Mouse (Mus musculus): ENCODE results near the gene Lca5l. TPM values are rescaled to one million over a fixed set of nuclear protein-coding genes. Genes with fewer than 3 reads are reported as not detected.

Gene Lca5l
- polyA plus RNA-seq, 1 experiment from 2014 or later = 1.7 TPM

DNA sequence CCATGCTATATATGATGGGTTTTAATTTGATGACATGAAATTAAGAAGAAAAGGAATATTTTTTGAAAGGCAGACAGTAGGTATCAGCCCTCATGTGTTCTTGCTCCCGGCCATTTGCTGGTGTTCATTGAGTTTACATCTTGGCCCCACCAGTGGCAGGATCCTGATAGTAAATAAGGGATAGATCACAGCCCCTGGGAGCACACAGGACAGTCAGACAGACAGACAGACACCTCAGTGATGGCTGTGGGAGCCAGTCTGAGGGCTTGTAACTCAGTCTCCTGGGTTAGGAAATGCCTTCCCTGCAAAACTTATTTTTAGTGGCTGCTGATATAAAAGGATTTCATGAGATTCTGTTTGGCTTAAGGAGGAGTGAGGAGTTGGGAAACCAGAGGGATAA is 30.4 kb upstream of the Lca5l start:
- no peak for ATAC-seq (ENCODE audit: low FRiP score, low TSS enrichment)
- H3K9ac ChIP-seq (replicated peaks; ENCODE audit: low read length) = no peak overlapping the region
- DNase-seq = no peak
- H3K4me1 ChIP-seq (ENCODE audit: control insufficient read depth, insufficient read depth, low read length) = no peaks in the 10 kb centered on the region
- H3K36me3 ChIP-seq (ENCODE audit: control insufficient read depth, insufficient read depth, low read length) = no peaks in the 10 kb centered on the region
- no peaks in the 10 kb centered on the region for H3K9me3 ChIP-seq (ENCODE audit: control insufficient read depth, low read length)
- WGBS = 91% methylated on average over 1 of the region's 1 CpGs
- no peak overlapping the region for H3K27ac ChIP-seq (replicated peaks; ENCODE audit: low read depth, low read length)
- H3K27me3 ChIP-seq (ENCODE audit: control insufficient read depth, insufficient read depth, low read length) = no peaks in the 10 kb centered on the region
- no peak overlapping the region for H3K4me3 ChIP-seq (replicated peaks; ENCODE audit: low read depth, low read length)
- H3K4me2 ChIP-seq (ENCODE audit: low read length) = no peak overlapping the region

DNA sequence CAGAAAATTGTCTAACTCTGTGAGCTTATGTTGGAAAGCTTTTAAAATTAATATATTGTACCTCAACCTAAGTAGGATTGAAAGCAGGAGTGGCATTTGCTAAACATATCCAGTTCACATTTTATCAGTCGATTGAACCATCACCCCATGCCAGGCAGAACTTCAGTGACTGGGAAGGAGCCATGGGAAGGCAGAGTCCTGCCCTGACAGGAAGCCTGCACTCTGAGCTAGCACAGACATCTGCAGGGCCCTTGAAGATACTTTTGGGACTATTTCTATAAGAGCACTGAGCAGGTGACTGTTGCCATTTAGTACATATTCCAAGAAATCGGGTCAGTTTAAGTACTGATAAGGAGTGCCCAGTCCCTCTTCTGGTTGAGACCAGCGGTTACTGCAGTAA is 29.9 kb upstream of the Lca5l start:
- H3K9me3 ChIP-seq (ENCODE audit: control insufficient read depth, low read length) = no peaks in the 10 kb centered on the region
- no peaks in the 10 kb centered on the region for H3K36me3 ChIP-seq (ENCODE audit: control insufficient read depth, insufficient read depth, low read length)
- no peaks in the 10 kb centered on the region for H3K27me3 ChIP-seq (ENCODE audit: control insufficient read depth, insufficient read depth, low read length)
- DNase-seq (no peak), ATAC-seq (ENCODE audit: low FRiP score, low TSS enrichment) (no peak)
- no peak overlapping the region for H3K4me3 ChIP-seq (replicated peaks; ENCODE audit: low read depth, low read length)
- H3K4me2 ChIP-seq (ENCODE audit: low read length) = no peak overlapping the region
- H3K27ac ChIP-seq (replicated peaks; ENCODE audit: low read depth, low read length) = no peak overlapping the region
- WGBS = 82% methylated on average over 3 of the region's 3 CpGs
- no peaks in the 10 kb centered on the region for H3K4me1 ChIP-seq (ENCODE audit: control insufficient read depth, insufficient read depth, low read length)
- H3K9ac ChIP-seq (replicated peaks; ENCODE audit: low read length) = no peak overlapping the region

DNA sequence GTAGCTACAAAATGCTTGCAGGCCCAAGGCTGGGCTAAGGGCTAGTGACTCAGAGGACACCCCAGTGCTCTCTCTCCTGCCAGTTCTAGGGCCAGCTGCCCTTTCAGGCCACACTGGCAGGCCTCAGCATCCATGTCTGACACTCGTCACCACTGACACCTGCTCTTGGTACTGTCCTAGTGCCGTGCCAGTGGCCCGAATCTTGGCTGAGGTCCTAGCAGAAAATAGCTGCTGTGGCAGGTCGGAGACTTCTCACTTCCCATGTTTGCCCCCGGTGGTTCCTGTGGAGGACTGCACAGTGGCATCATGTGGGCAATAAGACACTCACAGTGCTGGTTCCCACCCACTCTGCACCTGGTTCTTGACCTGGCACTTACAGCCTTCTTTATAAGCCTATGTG is 29.4 kb upstream of the Lca5l start:
- no peaks in the 10 kb centered on the region for H3K27me3 ChIP-seq (ENCODE audit: control insufficient read depth, insufficient read depth, low read length)
- H3K9me3 ChIP-seq (ENCODE audit: control insufficient read depth, low read length) = no peaks in the 10 kb centered on the region
- no peak overlapping the region for H3K9ac ChIP-seq (replicated peaks; ENCODE audit: low read length)
- no peak overlapping the region for H3K4me3 ChIP-seq (replicated peaks; ENCODE audit: low read depth, low read length)
- no peak overlapping the region for H3K27ac ChIP-seq (replicated peaks; ENCODE audit: low read depth, low read length)
- ATAC-seq (ENCODE audit: low FRiP score, low TSS enrichment) (no peak), DNase-seq (no peak)
- WGBS = 77% methylated on average over 5 of the region's 5 CpGs
- H3K4me2 ChIP-seq (ENCODE audit: low read length) = no peak overlapping the region
- H3K4me1 ChIP-seq (ENCODE audit: control insufficient read depth, insufficient read depth, low read length) = no peaks in the 10 kb centered on the region
- no peaks in the 10 kb centered on the region for H3K36me3 ChIP-seq (ENCODE audit: control insufficient read depth, insufficient read depth, low read length)

DNA sequence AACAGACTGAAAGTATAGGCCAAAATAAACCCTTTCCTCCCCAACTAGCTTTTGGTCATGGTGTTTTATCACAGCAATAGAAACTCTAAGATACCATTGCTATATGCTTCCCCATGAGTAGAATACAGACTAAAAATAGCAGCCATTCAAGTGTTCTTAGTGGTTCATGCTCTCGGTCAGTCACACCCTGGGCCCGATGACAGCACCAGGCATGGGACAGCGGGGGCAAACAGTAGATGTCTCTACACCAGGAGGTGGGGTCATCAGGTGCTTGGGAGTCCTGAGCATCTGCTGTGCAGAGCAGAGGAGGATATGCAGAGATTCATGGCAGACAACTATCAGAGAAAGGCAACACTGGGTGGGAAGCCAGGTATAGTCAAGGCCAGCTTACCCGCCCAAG is 21.0 kb upstream of the Lca5l start:
- H3K27ac ChIP-seq (replicated peaks; ENCODE audit: low read depth, low read length) = no peak overlapping the region
- no peaks in the 10 kb centered on the region for H3K27me3 ChIP-seq (ENCODE audit: control insufficient read depth, insufficient read depth, low read length)
- no peaks in the 10 kb centered on the region for H3K9me3 ChIP-seq (ENCODE audit: control insufficient read depth, low read length)
- H3K4me3 ChIP-seq (replicated peaks; ENCODE audit: low read depth, low read length) = no peak overlapping the region
- ATAC-seq (ENCODE audit: low FRiP score, low TSS enrichment) (no peak), DNase-seq (no peak)
- no peak overlapping the region for H3K4me2 ChIP-seq (ENCODE audit: low read length)
- no peaks in the 10 kb centered on the region for H3K4me1 ChIP-seq (ENCODE audit: control insufficient read depth, insufficient read depth, low read length)
- H3K36me3 ChIP-seq (ENCODE audit: control insufficient read depth, insufficient read depth, low read length) = no peaks in the 10 kb centered on the region
- no peak overlapping the region for H3K9ac ChIP-seq (replicated peaks; ENCODE audit: low read length)
- 97% methylated on average over 4 of the region's 4 CpGs for WGBS

DNA sequence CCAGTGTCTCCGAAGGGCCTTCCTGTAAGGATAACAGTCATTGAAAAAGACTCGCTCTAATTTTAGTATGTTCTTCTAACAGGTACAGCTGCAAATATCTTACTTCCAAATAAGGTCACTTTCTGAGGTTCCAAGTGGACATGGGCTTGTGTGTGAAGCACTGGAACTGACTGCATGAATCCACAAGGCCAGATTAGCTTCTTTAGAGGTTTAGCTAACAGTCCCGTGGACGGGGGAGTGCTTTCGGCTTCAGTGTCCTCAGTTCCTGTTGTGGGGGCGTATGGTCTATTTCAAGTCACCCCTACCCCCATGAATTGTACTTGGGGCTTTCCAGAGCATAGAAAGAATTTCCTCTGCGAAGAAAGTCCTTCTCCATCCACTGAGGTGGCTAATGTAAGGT is 18.8 kb upstream of the Lca5l start:
- H3K27me3 ChIP-seq (ENCODE audit: control insufficient read depth, insufficient read depth, low read length) = no peaks in the 10 kb centered on the region
- no peaks in the 10 kb centered on the region for H3K9me3 ChIP-seq (ENCODE audit: control insufficient read depth, low read length)
- 89% methylated on average over 7 of the region's 7 CpGs for WGBS
- no peak for DNase-seq
- ATAC-seq (ENCODE audit: low FRiP score, low TSS enrichment) = no peak
- H3K27ac ChIP-seq (replicated peaks; ENCODE audit: low read depth, low read length) = no peak overlapping the region
- H3K4me1 ChIP-seq (ENCODE audit: control insufficient read depth, insufficient read depth, low read length) = no peaks in the 10 kb centered on the region
- no peaks in the 10 kb centered on the region for H3K36me3 ChIP-seq (ENCODE audit: control insufficient read depth, insufficient read depth, low read length)
- H3K4me3 ChIP-seq (replicated peaks; ENCODE audit: low read depth, low read length) = no peak overlapping the region
- H3K9ac ChIP-seq (replicated peaks; ENCODE audit: low read length) = no peak overlapping the region
- no peak overlapping the region for H3K4me2 ChIP-seq (ENCODE audit: low read length)

DNA sequence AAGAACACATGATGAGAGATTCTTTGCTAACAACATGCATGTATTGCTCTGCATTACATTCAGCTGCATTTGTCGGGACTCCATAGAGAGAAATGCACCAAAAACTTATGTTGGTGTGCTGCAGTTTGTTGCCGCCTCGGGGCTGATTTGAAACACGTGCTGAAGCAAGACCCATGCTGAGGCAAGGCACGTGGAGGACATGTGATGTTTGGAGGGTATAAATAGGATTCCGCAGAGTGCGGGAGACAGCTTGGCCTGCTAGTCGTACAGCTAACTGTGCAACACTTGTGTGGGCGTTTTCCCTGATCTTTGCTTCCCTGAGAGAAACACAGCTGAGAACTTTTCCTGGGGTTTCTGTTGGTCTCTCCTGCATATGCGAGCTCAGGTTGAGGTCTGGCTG is 17.7 kb upstream of the Lca5l start:
- 86% methylated on average over 10 of the region's 10 CpGs for WGBS
- ATAC-seq (ENCODE audit: low FRiP score, low TSS enrichment) (no peak), DNase-seq (no peak)
- Histone ChIP-seq H3K9me3 (ENCODE audit: control insufficient read depth, low read length) (no peaks in the 10 kb centered on the region), H3K9ac (replicated peaks; ENCODE audit: low read length) (no peak overlapping the region), H3K36me3 (ENCODE audit: control insufficient read depth, insufficient read depth, low read length) (no peaks in the 10 kb centered on the region), H3K4me3 (replicated peaks; ENCODE audit: low read depth, low read length) (no peak overlapping the region), H3K27ac (replicated peaks; ENCODE audit: low read depth, low read length) (no peak overlapping the region), H3K4me2 (ENCODE audit: low read length) (no peak overlapping the region), H3K4me1 (ENCODE audit: control insufficient read depth, insufficient read depth, low read length) (no peaks in the 10 kb centered on the region), H3K27me3 (ENCODE audit: control insufficient read depth, insufficient read depth, low read length) (no peaks in the 10 kb centered on the region)

DNA sequence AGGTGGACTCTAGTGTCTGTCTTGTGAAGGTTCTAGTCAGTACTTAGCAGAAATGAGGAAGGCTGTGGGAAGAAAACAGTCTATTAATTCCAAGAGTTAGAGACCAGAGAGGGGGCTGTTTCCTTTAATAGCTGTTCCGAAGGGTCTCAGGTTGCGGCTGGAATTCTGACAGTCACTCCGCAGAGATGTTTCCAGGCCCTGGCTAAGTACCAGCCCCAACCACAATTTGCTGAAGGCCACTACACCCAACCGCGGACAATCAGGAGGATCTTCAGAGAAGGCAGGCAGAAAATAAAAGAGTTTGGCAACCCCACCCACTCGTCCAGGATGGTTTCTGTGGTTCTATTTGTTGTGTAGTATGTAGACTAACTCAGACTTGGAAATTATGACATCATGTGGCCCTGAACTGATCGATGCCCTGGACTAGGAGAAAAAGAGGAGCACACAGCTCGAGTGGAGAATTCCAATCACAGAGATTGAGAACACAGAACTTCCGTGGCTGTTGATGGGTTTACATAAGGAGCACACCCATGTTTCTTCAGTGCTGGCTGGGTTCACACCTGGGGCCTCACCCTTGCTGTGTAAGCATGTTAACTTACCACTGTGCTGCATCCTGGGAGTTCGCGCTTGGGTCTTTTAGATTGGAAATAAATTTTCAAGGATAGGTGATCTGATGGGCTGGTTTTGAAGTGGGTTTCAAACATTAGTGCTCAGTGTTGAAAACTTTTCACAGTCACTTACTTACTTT is 9.6 kb upstream of the Lca5l start:
- no peaks in the 10 kb centered on the region for H3K27me3 ChIP-seq (ENCODE audit: control insufficient read depth, insufficient read depth, low read length)
- ATAC-seq (ENCODE audit: low FRiP score, low TSS enrichment) = no peak
- no peak overlapping the region for H3K27ac ChIP-seq (replicated peaks; ENCODE audit: low read depth, low read length)
- no peak for DNase-seq
- no peak overlapping the region for H3K4me2 ChIP-seq (ENCODE audit: low read length)
- peaks cover 7% of the 10 kb centered on the region for H3K4me1 ChIP-seq (ENCODE audit: control insufficient read depth, insufficient read depth, low read length)
- H3K4me3 ChIP-seq (replicated peaks; ENCODE audit: low read depth, low read length) = no peak overlapping the region
- 86% methylated on average over 11 of the region's 11 CpGs for WGBS
- H3K36me3 ChIP-seq (ENCODE audit: control insufficient read depth, insufficient read depth, low read length) = no peaks in the 10 kb centered on the region
- no peaks in the 10 kb centered on the region for H3K9me3 ChIP-seq (ENCODE audit: control insufficient read depth, low read length)
- no peak overlapping the region for H3K9ac ChIP-seq (replicated peaks; ENCODE audit: low read length)

DNA sequence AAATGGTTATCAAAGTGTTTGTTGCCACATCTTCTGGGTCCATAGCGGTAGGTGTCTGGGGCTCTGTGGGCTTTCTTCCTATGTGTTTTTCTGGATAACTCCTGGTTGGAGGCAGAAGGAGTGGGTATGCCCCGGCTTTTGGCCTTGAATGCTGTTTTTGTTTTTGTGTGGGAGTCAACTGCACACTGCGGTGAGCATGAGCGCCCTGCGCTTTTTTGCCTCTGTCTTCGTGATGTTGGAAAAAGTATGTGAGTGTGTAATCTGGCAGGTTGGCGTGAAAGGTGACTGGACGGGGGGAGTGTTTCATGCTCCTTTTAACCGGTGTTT is 8.6 kb upstream of the Lca5l start:
- H3K27ac ChIP-seq (replicated peaks; ENCODE audit: low read depth, low read length) = no peak overlapping the region
- WGBS = 27% methylated on average over 9 of the region's 9 CpGs
- DNase-seq (no peak), ATAC-seq (ENCODE audit: low FRiP score, low TSS enrichment) (peak; percentile 14; the same call in 1 of the 2 replicates)
- no peaks in the 10 kb centered on the region for H3K9me3 ChIP-seq (ENCODE audit: control insufficient read depth, low read length)
- H3K4me1 ChIP-seq (ENCODE audit: control insufficient read depth, insufficient read depth, low read length) = peaks cover 7% of the 10 kb centered on the region
- H3K36me3 ChIP-seq (ENCODE audit: control insufficient read depth, insufficient read depth, low read length) = no peaks in the 10 kb centered on the region
- H3K4me2 ChIP-seq (ENCODE audit: low read length) = peak overlapping the region; percentile 48
- no peak overlapping the region for H3K9ac ChIP-seq (replicated peaks; ENCODE audit: low read length)
- no peaks in the 10 kb centered on the region for H3K27me3 ChIP-seq (ENCODE audit: control insufficient read depth, insufficient read depth, low read length)
- peak overlapping the region; percentile 14 for H3K4me3 ChIP-seq (replicated peaks; ENCODE audit: low read depth, low read length)

DNA sequence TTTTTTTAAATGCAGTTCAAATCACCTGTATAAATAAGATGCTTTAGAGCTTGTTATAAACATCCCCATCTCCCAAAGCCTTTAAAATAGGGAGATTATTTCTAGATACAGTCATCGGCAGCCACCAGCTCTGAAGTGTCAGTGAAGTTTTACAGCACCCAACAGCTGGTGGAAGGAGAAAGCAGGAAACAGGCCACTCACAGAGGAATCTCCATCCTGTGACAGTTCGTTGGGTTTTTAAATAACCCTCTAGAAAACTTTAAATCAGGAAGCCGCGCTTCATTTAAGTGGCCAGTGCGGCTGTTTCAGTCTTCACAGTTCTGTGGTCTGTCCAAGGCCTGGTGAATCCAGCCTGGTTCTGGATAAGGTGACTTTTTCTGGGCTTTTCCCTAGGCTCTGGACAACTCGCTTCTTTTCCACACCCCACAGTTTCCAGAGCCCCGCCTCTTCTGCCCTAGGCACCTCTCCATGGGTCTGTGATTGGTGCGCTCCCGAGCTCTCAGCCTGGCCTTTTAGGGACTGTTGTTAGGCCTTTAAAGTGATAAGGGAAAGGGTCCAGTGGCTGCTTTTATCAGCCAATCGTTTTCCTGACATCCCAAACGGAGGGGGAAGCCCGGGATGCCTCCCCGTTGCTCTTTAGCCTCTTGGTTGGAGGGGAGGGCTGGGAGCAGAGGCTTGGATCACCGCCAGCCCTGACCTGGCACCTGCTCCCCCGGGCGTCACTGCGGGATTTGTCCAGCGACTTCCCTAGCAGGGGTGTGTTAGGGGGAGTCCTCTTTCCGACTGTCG is 8.0 kb upstream of the Lca5l start, which contains the start of gene Sh3bgr:
Gene Sh3bgr, plus strand, starts transcription at position 538 of the 789 bp plus-strand sequence.
- H3K4me1 ChIP-seq (ENCODE audit: control insufficient read depth, insufficient read depth, low read length) = peaks cover 7% of the 10 kb centered on the region
- peak; percentile 55; the same call in 1 of the 2 replicates for ATAC-seq (ENCODE audit: low FRiP score, low TSS enrichment)
- 10% methylated on average over 20 of the region's 20 CpGs for WGBS
- peak within 1 kb of the TSS; percentile 48 for H3K4me2 ChIP-seq (ENCODE audit: low read length)
- H3K4me3 ChIP-seq (replicated peaks; ENCODE audit: low read depth, low read length) = peak within 1 kb of the TSS; percentile 14
- H3K36me3 ChIP-seq (ENCODE audit: control insufficient read depth, insufficient read depth, low read length) = no peaks in the 10 kb centered on the region
- DNase-seq = peak; percentile 58
- H3K27me3 ChIP-seq (ENCODE audit: control insufficient read depth, insufficient read depth, low read length) = no peaks in the 10 kb centered on the region
- no peak within 1 kb of the TSS for H3K27ac ChIP-seq (replicated peaks; ENCODE audit: low read depth, low read length)
- H3K9ac ChIP-seq (replicated peaks; ENCODE audit: low read length) = no peak within 1 kb of the TSS
- H3K9me3 ChIP-seq (ENCODE audit: control insufficient read depth, low read length) = no peaks in the 10 kb centered on the region
